Mouse (Mus musculus) midbrain, embryonic 16.5 days (tissue): Measurements from ENCODE around the gene Cars2. TPM values are rescaled to one million over a fixed set of nuclear protein-coding genes. Genes with fewer than 3 reads are reported as not detected.

Experiments
- polyA plus RNA-seq: library from polyadenylated mRNA; unstranded; fragments of >200 nt; fragmentation: Nextera tagmentation; extraction: Ambion mirVana; gene quantifications from 2 replicates; pipeline ENCODE4 v1.2.1, GENCODE M21; 2015

The Cars2 gene
- polyA plus RNA-seq, 1 experiment from 2014 or later: 21.8 TPM

Other genes starting within 250 kb of the Cars2 start
- 33.8 and 37.8 TPM in 2 replicates for gene Col4a2, start 238.0 kb downstream of the Cars2 start, polyA plus RNA-seq
- 73.6 and 83.1 TPM in 2 replicates for gene Col4a1, start 238.0 kb downstream of the Cars2 start, polyA plus RNA-seq
- gene Rab20, start 72.1 kb downstream of the Cars2 start, polyA plus RNA-seq: 0.53 and 0.77 TPM in 2 replicates
- gene Naxd, start 53.3 kb downstream of the Cars2 start, polyA plus RNA-seq: 129 and 132 TPM in 2 replicates
- 39.3 and 42.4 TPM in 2 replicates for gene Ing1, start 4.8 kb upstream of the Cars2 start, polyA plus RNA-seq
- gene Ankrd10, start 85.0 kb upstream of the Cars2 start, polyA plus RNA-seq: 90.9 and 98.1 TPM in 2 replicates
- not detected in 2 replicates for gene 1700016D06Rik, start 150.3 kb upstream of the Cars2 start, polyA plus RNA-seq
- gene Arhgef7, start 176.9 kb upstream of the Cars2 start, polyA plus RNA-seq: 65.6 and 67.2 TPM in 2 replicates